Mouse (Mus musculus): Measurements from ENCODE around the gene Chka.

Gene Chka

DNA sequence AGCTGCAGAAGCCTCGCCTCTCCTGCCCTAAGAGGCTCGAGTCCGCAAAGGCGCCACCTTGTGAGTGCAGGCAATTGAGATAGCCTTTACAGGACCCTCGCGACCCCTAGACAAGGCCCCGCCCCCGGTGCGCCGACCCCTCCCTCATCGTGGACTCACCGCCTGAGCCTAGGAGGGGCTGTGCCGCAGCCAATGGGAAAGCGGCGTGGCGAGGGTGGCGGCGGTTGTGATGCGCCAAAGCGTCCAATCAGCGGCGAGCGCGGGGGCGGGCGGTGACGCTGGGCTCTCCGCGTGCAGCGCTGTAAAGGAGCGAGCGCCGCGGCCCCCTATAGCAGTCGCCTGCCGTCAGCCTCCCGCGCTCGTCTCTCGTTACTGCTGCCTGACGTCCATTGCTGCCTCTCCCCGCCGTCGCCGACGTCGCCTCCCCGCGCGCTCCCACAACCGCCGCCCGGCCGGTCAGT, at the start of gene Chka:
Gene Chka (plus strand): TSS at position 272 of the 461 bp plus-strand sequence.
- DNase-seq: peak; percentile 97 to 98

DNA sequence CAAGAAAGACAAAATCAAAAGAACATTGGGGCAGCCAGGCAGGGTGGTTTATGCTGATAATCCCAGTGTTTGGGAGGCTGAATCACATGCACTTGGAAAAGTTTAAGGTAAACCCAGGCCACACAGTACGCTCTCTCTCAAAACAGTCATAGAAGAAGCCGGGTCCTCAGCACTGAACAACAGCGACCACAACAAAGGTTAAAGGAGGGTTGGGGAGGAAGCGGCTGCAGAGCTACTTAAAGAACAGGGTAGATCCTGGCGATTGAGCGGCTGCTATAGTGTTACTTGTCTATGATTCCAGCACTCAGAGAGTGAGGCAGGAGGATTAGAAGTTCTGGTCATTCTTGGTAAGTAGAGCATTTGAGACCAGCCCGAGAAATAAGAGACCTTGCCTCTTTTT, 46.0 kb upstream of the Chka start:
- DNase-seq: no peak

DNA sequence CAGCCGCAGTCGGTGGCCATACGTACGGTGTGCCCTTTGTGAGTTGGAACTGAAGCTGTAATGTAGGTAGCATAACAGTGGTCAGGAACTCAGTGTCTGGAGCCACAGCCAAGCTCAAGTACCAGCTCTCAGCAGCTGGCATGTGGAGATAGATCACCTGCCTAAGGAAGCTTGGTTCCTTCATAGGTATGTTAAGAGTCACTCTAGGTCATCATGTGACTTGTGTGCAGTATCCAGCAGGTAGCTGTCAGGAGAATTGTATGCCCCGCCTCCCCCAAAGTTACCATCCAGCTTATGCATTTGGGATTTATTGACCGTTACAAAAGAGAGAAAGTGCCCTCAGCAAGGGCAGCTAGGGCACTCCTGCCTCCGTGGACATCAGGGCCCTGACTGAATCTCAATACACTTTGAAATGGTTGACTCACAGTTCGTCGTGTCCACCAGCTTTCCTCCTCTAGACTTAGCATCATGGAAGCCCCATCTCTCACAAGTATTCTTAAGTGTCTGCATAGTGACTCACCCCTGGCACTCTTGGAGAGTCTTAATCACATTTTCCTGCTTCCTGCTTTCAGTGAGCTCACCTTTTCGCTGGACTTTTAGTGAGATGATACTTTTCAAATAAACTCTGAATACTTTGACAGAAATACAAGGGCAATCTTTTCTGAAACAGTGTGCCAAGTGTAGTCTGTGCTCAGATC, 40.9 kb upstream of the Chka start:
- peak; percentile 17 to 28 for DNase-seq

DNA sequence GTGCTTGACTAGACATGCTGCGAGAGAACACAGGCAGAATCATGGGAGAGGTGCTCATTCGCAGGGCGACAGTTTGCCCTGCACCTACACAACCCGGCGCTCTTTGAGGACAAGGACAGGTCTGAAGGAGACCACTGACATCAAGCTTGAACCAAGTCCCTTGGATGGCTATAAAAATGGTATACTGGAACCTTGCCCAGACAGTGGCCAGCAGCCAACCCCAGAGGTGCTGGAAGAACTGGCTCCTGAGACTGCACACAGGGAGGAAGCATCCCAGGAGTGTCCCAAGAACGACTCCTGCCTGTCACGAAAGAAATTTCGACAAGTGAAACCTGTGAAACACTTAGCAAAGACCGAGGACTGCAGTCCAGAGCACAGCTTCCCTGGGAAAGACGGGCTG, 37.1 kb upstream of the Chka start:
- DNase-seq: peak; percentile 65 to 74

DNA sequence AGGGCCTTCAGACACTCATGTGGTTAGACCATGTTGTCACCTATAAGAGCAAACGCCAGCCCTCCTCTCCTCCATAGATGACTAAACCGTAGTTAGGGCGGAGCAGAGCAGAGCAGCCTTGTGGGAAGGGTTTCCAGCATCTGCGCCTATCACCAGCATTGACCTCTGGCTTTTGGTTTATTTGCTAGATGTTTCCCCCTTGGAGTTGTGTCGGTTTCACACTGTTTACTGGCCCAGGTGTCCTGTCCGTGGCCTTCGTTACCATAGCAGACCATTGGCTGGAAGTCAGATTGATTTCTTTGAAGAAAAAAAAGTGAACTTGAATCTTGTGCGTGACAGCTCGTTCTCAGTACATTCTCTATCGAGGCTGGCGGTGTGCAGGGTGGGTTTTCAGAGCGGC, 35.7 kb upstream of the Chka start:
- DNase-seq: no peak

DNA sequence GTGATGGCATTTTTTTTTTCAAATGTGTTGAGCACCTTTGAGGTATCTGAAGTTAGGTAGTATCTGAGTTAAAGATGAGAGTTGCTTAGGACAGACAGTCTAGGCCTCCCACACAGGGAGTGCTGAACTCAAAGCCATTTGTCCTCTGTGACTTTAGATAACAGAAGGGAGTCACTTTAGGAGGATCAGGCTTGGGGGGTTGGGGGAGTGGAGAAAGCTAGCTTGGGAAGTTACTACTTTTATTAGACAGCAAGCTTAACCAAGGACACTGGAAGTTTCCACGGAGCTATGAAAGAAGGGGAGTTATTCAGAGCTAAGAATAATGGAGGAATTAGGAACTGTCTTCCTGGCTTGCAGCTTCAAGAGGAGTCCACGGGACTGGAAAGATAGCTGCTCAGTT, 32.5 kb upstream of the Chka start:
- no peak for DNase-seq

DNA sequence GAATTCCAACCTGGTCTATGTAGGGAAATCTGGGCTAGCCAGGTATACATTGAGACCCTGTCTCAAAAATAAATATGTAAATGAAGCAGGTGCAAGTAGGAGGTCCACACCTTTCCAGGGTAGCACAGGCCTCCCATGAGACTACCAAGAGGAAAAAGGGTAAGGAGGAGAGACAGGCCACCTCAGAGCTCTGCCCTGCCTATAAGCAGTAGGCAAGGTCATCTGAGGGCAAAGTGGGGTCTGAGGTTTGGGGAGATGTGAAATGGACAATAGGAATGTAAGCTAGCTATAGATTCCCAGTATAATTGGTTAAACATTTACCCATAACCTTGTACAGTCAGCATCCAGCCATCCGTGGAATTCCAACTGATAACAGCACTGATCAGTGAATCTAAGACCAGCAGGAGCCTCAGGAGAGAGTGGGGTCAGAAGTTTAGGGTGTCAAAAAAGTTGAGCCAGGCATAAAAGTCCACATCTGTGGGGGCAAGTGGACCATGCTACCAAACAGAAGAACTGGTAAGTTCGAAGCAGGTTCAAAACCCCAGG, 31.6 kb upstream of the Chka start:
- DNase-seq: no peak

DNA sequence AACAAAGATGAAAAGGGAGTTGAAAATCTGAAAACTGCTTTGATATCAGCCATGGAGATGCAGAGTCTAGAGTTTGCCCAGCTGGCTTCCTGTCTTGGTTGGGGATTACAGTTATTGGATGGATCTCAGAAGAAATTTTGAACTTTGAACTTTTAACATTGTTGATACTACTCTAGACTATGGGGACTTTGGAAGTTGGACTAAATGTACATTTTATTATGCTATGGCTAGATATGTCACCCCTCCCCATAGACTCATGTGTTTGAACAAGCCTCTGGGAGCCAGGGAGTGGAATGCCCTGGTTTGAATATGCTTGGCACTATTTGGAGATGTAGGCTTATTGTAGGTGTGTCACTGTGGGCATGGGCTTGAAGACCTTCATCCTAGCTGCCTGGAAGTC, 26.5 kb upstream of the Chka start:
- no peak for DNase-seq

DNA sequence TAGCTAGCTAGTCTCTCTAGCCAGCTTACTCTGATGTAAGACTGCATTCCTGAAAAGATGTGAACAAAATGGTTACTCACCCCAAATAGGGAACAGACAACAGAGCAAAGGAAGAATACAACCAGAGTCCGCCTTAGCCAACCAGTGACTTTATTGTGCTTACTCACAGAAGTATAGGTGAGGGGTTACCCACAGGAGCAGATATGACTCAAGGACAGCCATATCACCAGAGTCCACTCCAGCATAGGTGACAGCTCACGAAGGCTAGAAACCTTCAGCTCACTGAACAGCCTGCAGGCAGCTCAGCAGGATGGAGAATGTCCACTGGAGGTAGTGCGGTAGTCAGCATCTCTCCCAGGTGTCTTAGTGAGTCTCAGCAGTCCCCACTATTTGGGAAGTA, 21.7 kb upstream of the Chka start:
- DNase-seq: no peak

DNA sequence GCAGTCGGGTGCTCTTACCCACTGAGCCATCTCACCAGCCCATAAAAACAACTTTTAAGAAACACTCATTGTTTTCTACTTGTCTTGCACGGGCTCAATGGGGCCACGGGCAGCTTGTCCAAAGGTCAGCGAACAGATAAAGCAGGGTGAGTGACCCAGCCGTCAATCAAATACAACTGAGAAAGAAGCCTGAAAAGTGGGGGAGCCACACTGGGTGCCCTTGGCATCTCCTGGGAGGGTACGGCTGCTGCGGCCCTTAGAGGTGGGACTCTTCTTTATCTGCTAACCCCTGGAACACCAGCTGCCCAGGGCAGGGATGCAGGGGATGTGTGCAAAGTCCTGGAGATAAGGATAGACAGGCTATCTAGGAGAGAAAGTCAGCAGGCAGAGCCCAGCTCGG, 19.9 kb upstream of the Chka start:
- DNase-seq: peak; percentile 60 to 69

DNA sequence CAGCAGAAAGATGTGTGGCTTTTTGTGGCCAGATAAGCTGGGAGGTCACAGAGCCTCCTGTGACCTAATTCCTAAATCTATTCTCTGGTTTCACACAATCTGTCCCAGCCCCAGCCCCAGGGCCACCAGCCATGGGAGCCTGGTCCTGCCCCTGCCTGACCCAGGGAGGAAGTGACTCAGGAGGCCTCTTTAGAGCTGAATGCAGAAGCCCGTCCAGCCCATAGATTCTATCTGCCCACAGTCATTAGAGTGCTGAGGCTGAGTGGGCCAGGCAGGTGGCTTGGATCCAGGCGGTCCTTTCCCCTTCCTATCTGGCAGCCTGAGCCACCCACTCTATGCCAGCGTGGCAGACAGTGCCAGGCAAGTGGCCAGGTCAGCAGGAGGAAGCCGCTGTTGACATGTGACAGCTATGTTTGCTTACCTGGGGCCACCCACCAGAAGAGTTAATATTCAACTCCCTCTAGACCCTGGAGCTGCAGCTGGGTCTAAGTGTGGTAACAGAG, 18.7 kb upstream of the Chka start:
- peak; percentile 90 to 94 for DNase-seq

DNA sequence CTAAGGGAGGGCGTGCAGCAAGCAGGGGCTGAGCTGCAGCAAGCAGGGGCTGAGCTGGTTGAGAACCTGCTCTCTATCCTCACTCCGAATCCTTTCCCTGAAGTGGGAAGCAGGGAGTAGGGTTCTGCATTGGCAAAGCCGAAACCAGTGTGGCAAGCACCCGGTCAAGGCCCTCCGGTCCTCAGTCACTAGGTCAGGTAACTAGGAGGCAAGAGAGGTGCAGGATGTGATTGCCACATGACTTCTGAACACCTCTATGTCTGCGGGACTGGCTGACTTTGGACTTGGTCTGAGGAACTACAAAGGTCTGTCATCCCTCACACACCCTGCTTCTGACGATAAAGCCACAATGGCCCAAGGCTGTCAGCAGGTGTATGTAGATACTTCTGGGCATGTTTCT, 17.3 kb upstream of the Chka start:
- peak; percentile 27 to 29 for DNase-seq

DNA sequence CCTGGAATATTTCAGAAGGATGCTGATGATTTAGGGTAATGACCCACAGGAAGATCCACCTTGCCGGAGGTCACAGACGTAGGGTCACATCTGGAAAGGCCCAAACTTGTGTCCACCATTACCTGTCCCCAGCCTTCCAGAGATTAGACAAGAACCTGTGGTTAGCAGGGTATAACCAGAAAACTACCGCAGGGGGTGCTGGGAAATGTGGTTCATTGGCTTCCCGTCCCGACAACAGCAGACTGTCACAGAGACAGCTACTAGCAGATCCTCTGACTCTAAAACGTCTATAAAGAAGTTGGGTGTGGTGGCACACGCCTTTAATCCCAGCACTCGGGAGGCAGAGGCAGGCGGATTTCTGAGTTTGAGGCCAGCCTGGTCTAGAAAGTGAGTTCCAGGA, 14.8 kb upstream of the Chka start:
- DNase-seq: no peak

DNA sequence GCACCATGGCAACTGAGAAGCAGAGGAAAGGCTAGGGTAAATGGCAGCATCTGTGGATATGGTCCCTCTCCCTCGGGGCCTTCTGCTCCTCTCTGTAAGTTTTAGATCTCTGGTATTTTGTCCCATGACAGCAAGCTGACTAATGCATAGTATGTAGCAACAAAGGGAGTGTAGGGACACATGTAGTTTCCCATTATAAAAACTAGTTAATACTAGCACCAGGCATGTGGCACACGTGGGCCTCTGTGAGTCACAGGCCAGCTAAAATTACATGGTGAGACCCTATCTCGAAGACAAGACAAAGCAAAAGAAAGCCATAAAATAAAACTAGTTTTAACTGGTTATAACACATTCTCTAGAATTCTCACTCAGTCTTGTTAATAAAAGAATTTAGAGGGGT, 12.6 kb upstream of the Chka start:
- no peak for DNase-seq

DNA sequence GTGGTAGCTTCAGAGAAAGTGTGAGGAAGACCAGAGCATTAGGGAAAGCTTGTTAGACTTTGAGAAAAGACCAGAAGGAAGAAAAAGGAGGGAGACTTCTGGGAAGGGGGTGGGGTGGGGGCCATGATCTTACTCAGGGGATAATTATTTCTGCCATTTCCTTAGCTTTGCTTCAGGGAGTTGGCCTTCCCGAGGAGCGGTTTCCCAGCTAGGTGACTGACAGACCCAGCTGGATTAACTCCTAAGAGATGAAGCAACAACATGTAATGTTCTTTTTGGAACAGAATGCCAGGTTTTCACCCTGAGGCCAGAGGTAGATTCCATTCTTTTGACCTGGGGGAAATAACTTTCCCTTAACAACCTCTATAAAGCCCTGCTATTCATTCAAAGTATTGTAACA, 11.9 kb upstream of the Chka start:
- DNase-seq: no peak

DNA sequence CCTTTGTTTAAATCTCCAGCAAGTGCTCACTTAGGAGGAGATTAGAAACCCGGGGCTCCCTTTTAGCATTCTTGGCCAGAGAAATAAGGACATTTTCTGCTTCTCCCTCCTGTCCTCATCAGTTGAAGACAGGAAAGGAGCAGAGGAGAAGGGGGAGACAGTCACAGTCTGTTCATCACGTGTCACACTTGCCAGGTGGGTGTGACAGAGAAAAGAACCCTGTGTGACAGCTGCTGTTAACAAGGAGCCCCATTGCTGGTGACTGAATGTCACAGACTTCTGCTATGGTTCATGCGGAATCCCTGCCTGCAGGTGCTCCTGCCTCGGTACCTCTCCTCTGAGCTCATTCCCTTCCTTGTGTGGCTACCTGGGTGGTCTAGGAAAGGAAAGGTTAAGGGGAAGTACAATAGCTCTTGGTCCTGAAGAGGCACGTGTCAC, 11.3 kb upstream of the Chka start:
- DNase-seq: no peak

DNA sequence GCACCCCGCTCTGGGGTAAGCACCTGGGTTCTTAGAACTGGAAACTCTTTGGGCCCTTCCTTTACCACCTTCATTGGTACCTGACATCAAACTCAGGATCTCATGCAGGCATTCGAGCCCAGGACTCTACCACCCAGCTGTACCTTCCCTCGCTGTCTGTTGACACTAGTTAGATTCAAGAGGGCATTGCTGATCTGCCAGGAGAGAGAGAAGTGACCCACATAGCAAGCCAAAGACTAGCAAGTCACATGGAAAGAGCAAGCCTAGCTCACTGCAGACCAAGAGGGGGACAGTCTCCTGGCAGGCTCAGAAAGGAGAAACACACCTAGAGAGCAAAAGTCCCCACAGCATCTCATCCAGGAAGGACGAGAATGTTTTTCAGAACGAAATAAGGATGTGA, 10.9 kb upstream of the Chka start:
- DNase-seq: no peak

DNA sequence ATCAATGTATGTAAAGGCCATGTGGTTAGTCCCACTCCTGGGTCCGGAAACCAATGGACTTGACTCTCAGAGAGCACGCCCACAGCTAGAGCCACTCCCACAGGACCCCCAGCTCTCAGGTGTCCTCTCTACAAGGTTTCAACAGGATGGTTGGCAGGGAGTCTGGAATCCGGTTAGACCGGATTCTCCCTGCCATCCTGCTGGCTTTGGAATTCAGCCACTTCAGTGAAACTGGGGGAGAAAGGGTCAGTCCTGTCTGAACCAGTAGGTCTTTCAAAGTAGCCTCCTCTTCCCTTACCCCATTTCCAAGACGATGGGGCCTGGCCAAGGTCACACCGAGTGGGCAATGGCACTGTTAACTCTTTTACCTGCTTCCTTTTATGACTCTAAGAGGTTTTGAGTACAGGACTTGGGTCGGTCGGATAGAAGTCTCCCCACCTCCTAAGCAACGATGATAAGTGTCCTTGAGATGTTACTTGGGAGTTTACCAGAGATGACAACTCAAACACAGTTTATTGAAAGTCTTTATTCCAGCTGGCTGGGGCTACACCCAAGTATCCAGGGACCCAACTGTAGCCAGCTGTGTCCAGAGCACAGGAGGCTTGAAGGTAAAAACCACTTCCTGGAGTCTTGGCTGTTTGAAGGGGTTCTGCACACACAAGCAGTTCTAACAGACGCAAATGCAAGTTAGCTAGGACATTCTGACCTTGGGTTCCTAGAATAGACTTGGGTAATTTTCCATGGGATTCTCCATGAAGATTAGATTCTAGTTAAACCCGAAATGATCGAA, 9.0 kb upstream of the Chka start:
- peak; percentile 65 to 78 for DNase-seq

DNA sequence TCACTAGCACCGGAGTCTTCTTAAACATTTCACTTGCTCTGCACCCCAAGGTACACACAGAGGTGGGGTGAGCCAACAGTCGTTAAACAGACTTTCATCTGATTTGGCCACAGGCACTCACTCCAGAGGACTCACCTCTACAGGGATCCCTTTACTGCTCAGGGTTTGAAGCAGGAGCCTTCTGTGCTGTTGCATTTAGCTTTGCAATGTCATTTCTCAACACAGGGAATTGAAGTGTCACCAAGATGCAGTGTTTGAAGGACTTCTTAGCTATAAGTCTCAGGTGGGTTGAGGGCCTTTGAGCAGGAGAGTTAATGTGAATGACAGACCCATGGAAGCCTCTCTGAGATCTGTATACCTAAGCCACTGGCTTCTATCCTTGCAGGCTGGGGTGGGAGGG, 7.9 kb upstream of the Chka start:
- no peak for DNase-seq

DNA sequence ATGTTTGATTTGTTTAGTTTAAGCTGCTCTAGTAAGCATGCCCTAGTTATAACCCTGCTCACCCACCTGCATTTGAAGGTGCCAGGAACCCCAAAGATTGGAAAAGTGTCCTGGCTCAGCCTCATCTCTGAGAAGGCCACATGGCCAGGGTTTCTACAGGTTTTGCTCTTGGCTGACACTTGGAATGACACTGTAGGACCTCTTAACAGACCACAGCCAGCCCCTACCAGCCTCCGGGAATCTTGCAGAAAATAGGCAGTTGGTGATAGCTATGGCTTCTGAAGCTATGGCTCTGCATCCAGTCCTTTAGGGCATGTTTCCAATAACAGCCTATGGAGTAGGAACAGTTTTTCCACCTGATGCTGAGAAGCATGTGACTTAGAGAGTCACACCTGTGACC, 6.7 kb upstream of the Chka start:
- no peak for DNase-seq

DNA sequence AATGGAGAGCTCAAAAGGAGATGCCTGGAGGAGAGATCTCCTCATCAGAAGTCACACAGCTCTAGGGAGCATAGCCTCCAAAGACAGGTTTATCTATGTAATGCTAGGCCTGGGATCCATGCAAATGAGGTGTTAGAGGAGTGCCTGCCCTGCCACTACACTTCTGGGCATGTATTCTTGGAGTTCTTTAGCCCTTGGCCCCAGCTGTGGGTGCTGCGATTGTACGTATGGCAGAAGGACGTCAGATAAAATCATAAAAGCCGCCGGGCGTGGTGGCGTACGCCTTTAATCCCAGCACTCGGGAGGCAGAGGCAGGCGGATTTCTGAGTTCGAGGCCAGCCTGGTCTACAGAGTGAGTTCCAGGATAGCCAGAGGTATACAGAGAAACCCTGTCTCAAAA, 6.2 kb upstream of the Chka start:
- DNase-seq: no peak

DNA sequence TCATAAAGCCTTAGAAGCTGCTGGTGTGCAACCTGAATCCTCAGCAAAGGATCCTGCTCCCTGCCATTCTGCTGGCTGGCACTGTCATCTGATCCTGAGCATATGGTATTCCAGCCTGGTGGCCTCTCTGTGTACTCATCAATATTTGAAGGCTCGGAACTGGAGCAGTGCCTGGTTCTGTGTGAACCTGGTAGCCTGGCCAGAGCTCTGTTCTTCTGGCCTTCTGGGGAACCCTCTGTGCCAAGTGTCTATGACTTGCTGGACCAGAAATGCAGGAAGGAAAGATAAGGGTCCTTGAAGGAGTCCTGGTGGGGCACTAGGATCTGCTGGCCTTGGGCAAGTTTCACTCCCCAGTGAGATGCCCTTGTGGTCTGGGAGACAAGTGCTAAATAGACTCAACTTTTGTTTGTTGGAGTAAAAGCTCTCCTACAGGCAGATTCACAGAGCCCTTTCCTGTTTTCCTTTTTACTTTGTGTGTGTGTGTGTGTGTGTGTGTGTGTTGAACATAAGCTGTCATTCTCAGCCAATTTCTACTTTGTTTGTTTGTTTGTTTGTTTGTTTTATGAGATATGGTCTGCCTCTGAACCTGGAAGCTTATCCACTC, 5.7 kb upstream of the Chka start:
- no peak for DNase-seq

Measured in kidney, postnatal 36 days (tissue).